10 mouse cellular contexts compared by ENCODE assay signal in genomic region chr8:13685674-13686314, GRCm38 (mm10). TPM values are rescaled to one million over a fixed set of nuclear protein-coding genes. Genes with fewer than 3 reads are reported as not detected.
A peak's percentile ranks its signal among the peaks of the same experiment; 100 is the strongest.
DNase-seq lines count a peak whose midpoint lies in the region; ATAC-seq and TF ChIP-seq lines count a peak whose summit lies in the region.
"Had no signal": no experiment of that assay in that cellular context is flagged by ENCODE, and none has a peak within 500 bp of the region (broad histone marks: within the 10 kb centered on the region; RNA-seq: fewer than 3 reads in every experiment).

No protein-coding gene starts in this region.

- no peaks in the 10 kb centered on the region for H3K79me2 ChIP-seq in CH12.LX (replicated peaks; ENCODE audit: control insufficient read depth, extremely low read depth, insufficient read depth, poor library complexity, severe bottlenecking)

- TF ChIP-seq CTCF in hindbrain, postnatal 0 days (IDR thresholded peaks at IDR 0.05; ENCODE audit: low read depth) = no peak
- TF ChIP-seq CTCF in CH12.LX (conservative IDR thresholded peaks at IDR 0.05 in 1 of 2, IDR thresholded peaks at IDR 0.05 in 1 of 2; ENCODE audit: low read depth in 2 of 2, low read length in 2 of 2) = no peak

- no peak overlapping the region for H3K4me3 ChIP-seq in hindbrain, postnatal 0 days (ENCODE audit: low read length)
- H3K4me3 ChIP-seq in hindbrain, embryonic 10.5 days = no peak overlapping the region
- H3K4me3 ChIP-seq in CH12.LX (replicated peaks in 1 of 3; ENCODE audit: low read depth in 2 of 3, low read length in 2 of 3, poor library complexity in 1 of 3) = no peak overlapping the region

- 80% methylated on average over 16 of the region's 16 CpGs for WGBS in hindbrain, postnatal 0 days
- WGBS in hindbrain, embryonic 10.5 days = 90% methylated on average over 16 of the region's 16 CpGs

- no peak for TF ChIP-seq RAD21 in CH12.LX (IDR thresholded peaks at IDR 0.05; ENCODE audit: low read depth, low read length)

- no peak overlapping the region for H3K4me2 ChIP-seq in hindbrain, postnatal 0 days (ENCODE audit: low read depth, low read length)
- no peak overlapping the region for H3K4me2 ChIP-seq in CH12.LX (ENCODE audit: insufficient read depth, low read depth, poor library complexity, severe bottlenecking)
- H3K4me2 ChIP-seq: hindbrain, embryonic 14.5 days had no signal

- dilution Hi-C loops in CH12.LX (cut with MboI; ENCODE audit: extremely low pct_ligation_motif_present, extremely low pct_unique_long_range_greater_than_20kb, low sequenced_read_pairs) = no loop called here

- in situ Hi-C loops in CH12.LX (cut with MboI; ENCODE audit: low pct_ligation_motif_present, low pct_unique_long_range_greater_than_20kb, low sequenced_read_pairs) = no loop called here

- H3K27ac ChIP-seq in hindbrain, postnatal 0 days = no peak overlapping the region; the same call in 1 of the 2 replicates
- no peak overlapping the region for H3K27ac ChIP-seq in hindbrain, embryonic 10.5 days
- H3K27ac ChIP-seq in CH12.LX (ENCODE audit: insufficient read depth, low read depth) = no peak overlapping the region
- H3K27ac ChIP-seq: hindbrain, embryonic 14.5 days had no signal

- peak; percentile 52 for ATAC-seq in hindbrain, postnatal 0 days
- ATAC-seq in common myeloid progenitor, adult 5-6 weeks (replicated peaks; ENCODE audit: low read depth, poor library complexity, severe bottlenecking) = peak; percentile 90
- no peak for ATAC-seq in frontal cortex, adult (ENCODE audit: low TSS enrichment)

- no peaks in the 10 kb centered on the region for H3K27me3 ChIP-seq in hindbrain, postnatal 0 days (ENCODE audit: insufficient read depth, low read length)
- no peaks in the 10 kb centered on the region for H3K27me3 ChIP-seq in hindbrain, embryonic 10.5 days (ENCODE audit: insufficient read depth, poor library complexity, severe bottlenecking)
- H3K27me3 ChIP-seq in CH12.LX (replicated peaks) = no peaks in the 10 kb centered on the region

- H3K4me1 ChIP-seq in hindbrain, postnatal 0 days (ENCODE audit: insufficient read depth, low read length) = no peaks in the 10 kb centered on the region
- peaks cover 6% of the 10 kb centered on the region for H3K4me1 ChIP-seq in hindbrain, embryonic 10.5 days (replicated peaks)
- peaks cover 8 to 34% of the 10 kb centered on the region in 2 experiments for H3K4me1 ChIP-seq in CH12.LX (ENCODE audit: control insufficient read depth in 1 of 2, insufficient read depth in 2 of 2)

- no peak for TF ChIP-seq POLR2A in CH12.LX (IDR thresholded peaks at IDR 0.05; ENCODE audit: low read depth, low read length)

- no peak overlapping the region for H3K9ac ChIP-seq in hindbrain, postnatal 0 days (replicated peaks; ENCODE audit: low read length)
- H3K9ac ChIP-seq in CH12.LX (ENCODE audit: insufficient read depth, low read depth) = no peak overlapping the region
- H3K9ac ChIP-seq: hindbrain, embryonic 14.5 days had no signal

- H3K36me3 ChIP-seq in hindbrain, postnatal 0 days (ENCODE audit: insufficient read depth, low read length) = no peaks in the 10 kb centered on the region
- no peaks in the 10 kb centered on the region for H3K36me3 ChIP-seq in hindbrain, embryonic 10.5 days
- no peaks in the 10 kb centered on the region for H3K36me3 ChIP-seq in CH12.LX (replicated peaks in 1 of 2; ENCODE audit: control insufficient read depth in 1 of 2, insufficient read depth in 1 of 2, low read length in 1 of 2)

- peak; percentile 43 for DNase-seq in hindbrain, postnatal 0 days (ENCODE audit: low spot score)
- no peak for DNase-seq in hindbrain, embryonic 10.5 days (ENCODE audit: low spot score)
- DNase-seq in CH12.LX (ENCODE audit: extremely low read depth) = peak; percentile 51
- peak; percentile 77 to 81 for DNase-seq in spleen, postnatal 36 days (ENCODE audit: low spot score in 2 of 2)
- no peak for DNase-seq in right cerebral cortex, postnatal 36 days (ENCODE audit: low spot score in 2 of 2)
- no peak for DNase-seq in frontal cortex, adult 2 months (ENCODE audit: extremely low spot score in 1 of 2, low spot score in 1 of 2)

- no peak for TF ChIP-seq EP300 in CH12.LX (IDR thresholded peaks at IDR 0.05; ENCODE audit: low read length)

- H3K9me3 ChIP-seq in hindbrain, postnatal 0 days (ENCODE audit: low read length) = no peaks in the 10 kb centered on the region
- H3K9me3 ChIP-seq in hindbrain, embryonic 10.5 days = no peaks in the 10 kb centered on the region
- H3K9me3 ChIP-seq in CH12.LX (replicated peaks; ENCODE audit: low read length) = no peaks in the 10 kb centered on the region

TF ChIP-seq in CH12.LX, 34 proteins besides CTCF, POLR2A, EP300 and RAD21:
- TF ChIP-seq MAFK (IDR thresholded peaks at IDR 0.05; ENCODE audit: insufficient replicate concordance, low read length) (no peak), ZNF384 (IDR thresholded peaks at IDR 0.05; ENCODE audit: low read depth, low read length) (peak; percentile 72)
TF ChIP-seq in CH12.LX: peak in this region for 1.

RNA-seq across cellular contexts. Expression of gene Rasa3, which starts 8.4 kb away (rescaled TPM):
- 84.7 and 85.2 TPM in 2 replicates for total RNA-seq in hindbrain, postnatal 0 days (2014; rRNA removed)
- 29.4 and 33.5 TPM in 2 replicates for polyA plus RNA-seq in hindbrain, postnatal 0 days (2015; fragmentation: Nextera tagmentation; extraction: Ambion mirVana)
- 28.8 and 31.8 TPM in 2 replicates for polyA plus RNA-seq in hindbrain, embryonic 10.5 days (2016; fragmentation: Nextera tagmentation; extraction: Ambion mirVana)
- 20.0 and 28.5 TPM in 2 replicates for total RNA-seq in CH12.LX (2012; rRNA removed)
- 13.6 TPM in 2 replicates for total RNA-seq in CH12.LX (2014; rRNA removed)
- polyA plus RNA-seq in CH12.LX (2012; ENCODE audit: insufficient read length, low read depth) = 12.8 and 13.7 TPM in 2 replicates
- total RNA-seq in common myeloid progenitor, adult 5-6 weeks (2017) = 55.0 and 96.1 TPM in 2 replicates
- polyA plus RNA-seq in frontal cortex, adult 2 months (2012; rRNA removed) = 86.7 and 95.6 TPM in 2 replicates

RNA-seq across cellular contexts. Expression of gene Cfap97d2, which starts 19.9 kb away (rescaled TPM):
- 0.54 and 0.84 TPM in 2 replicates for total RNA-seq in hindbrain, postnatal 0 days (2014; rRNA removed)
- 1.8 TPM in 2 replicates for polyA plus RNA-seq in hindbrain, postnatal 0 days (2015; fragmentation: Nextera tagmentation; extraction: Ambion mirVana)
- 0.90 and 2.5 TPM in 2 replicates for polyA plus RNA-seq in hindbrain, embryonic 10.5 days (2016; fragmentation: Nextera tagmentation; extraction: Ambion mirVana)
- total RNA-seq in CH12.LX (2012; rRNA removed) (not detected in 2 replicates), CH12.LX (2014; rRNA removed) (not detected in 2 replicates)
- not detected in 2 replicates for polyA plus RNA-seq in CH12.LX (2012; ENCODE audit: insufficient read length, low read depth)
- total RNA-seq in common myeloid progenitor, adult 5-6 weeks (2017) = not detected in 2 replicates
- 2.5 and 2.7 TPM in 2 replicates for polyA plus RNA-seq in frontal cortex, adult 2 months (2012; rRNA removed)
- total RNA-seq: ES-E14 had no signal

Comparison
In these comparisons a context has a peak if more than half of its experiments do, and no peak if none do; other contexts are left out.
1. DNase-seq: peak in hindbrain, postnatal 0 days (single experiment), CH12.LX (single experiment) and spleen, postnatal 36 days (2 of 2); none in hindbrain, embryonic 10.5 days (single experiment), right cerebral cortex, postnatal 36 days (0 of 2) and frontal cortex, adult 2 months (0 of 2).